Mouse (Mus musculus): ENCODE results near the gene Dnajb8. TPM values are rescaled to one million over a fixed set of nuclear protein-coding genes. Genes with fewer than 3 reads are reported as not detected.
A peak's percentile ranks its signal among the peaks of the same experiment; 100 is the strongest.

Gene Dnajb8
- not detected in 2 replicates for polyA plus RNA-seq (2015; fragmentation: Nextera tagmentation; extraction: Ambion mirVana)

GRCm38 (mm10) chr6:88221968-88222367, at the start of gene Dnajb8:
TSS of gene Dnajb8 (plus strand) at chr6:88222268.
- DNase-seq (ENCODE audit: low spot score): no peak

- no peak for DNase-seq (ENCODE audit: low spot score)
These were observed 47.9 kb upstream of the Dnajb8 start for GRCm38 (mm10) chr6:88174191-88174590.

- no peak for DNase-seq (ENCODE audit: low spot score)
These were observed 47.4 kb upstream of the Dnajb8 start for GRCm38 (mm10) chr6:88174676-88175075.

DNA sequence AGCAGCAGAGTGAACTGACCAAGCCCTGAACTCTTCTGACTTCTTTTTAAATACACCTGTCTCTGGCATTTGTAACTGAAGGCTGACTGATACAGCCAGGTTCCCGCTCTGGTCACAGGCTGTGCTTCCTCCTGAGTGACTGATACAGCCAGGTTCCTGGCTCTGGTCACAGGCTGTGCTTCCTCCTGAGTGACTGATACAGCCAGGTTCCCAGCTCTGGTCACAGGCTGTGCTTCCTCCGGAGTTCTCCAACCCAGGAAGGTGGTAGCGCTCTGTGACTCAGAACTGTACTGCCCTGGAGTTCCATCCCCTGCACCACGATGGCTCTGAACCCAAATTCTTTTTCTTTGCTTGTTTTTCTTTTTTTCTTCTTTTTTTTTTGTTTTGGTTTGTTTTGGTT, 37.4 kb upstream of the Dnajb8 start:
- DNase-seq (ENCODE audit: low spot score): no peak

GRCm38 (mm10) chr6:88188148-88188547, 33.9 kb upstream of the Dnajb8 start:
- no peak for DNase-seq (ENCODE audit: low spot score)

GRCm38 (mm10) chr6:88189312-88190042, 32.6 kb upstream of the Dnajb8 start:
- DNase-seq (ENCODE audit: low spot score): peak; percentile 65

DNA sequence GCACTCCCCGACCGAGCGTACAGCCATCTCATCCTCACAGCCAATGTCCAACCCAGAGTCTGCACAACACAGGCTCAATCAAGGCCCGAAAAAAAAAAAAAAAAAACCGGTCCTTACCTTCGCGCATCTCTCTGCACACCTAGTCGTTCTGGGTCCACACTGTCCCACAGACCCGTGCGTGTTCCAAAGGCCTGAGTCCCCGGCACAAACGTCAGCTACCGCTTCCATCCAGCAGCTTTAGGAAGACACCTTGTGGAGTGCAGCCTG, 32.1 kb upstream of the Dnajb8 start:
- no peak for DNase-seq (ENCODE audit: low spot score)

DNA sequence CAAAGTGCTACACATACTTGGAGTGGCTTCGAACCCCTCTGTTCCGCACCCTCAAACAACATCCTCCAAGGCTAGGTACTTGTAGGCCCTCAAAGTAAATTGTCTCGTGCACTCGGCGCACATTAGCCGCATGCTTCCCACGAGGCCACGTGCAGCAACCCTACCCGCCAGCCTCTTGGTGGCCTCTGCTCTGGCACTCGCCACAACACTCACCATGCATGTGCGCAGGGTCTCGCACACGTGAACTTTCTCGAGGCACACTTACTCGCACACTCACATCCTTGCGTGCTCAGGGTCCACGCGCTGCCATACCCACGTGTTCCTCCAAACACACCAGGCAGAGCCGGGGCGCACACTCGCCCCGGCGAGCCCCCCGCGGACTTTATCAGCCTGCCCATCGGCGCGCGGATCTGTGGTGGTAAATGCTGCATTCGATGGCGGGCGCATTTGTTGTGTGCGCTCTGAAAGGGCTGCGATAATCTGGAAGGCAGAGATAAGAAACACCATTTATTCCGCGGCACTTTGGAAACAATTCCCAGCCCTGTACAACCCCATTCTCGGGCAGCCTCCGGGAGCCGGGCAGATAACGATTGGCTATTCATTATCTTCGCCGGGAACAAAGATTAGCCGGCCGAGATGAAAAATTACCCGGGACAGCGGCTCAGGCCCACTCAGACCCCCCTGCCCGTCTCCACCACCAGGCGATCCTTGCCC, 31.6 kb upstream of the Dnajb8 start:
- DNase-seq (ENCODE audit: low spot score): no peak

DNA sequence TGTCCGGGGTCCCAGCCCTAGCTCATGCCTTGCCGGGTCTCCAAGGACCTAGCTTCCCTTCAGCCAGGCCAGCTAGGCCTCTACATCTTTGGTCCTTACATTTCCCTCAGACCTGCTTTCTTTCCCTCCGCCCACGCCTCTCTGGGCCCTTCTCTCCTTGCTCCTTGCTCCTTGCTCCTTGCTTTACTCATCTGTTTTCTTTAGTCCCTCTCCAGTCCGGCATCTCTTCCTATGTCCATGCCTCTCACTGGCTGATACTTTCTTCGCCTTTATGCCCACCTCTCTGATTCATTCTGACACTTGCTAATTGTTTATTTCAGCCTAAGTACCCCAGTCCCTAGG, 31.1 kb upstream of the Dnajb8 start:
- no peak for DNase-seq (ENCODE audit: low spot score)

GRCm38 (mm10) chr6:88191411-88192070, 30.5 kb upstream of the Dnajb8 start:
- no peak for DNase-seq (ENCODE audit: low spot score)

GRCm38 (mm10) chr6:88192756-88193155, 29.3 kb upstream of the Dnajb8 start:
- no peak for DNase-seq (ENCODE audit: low spot score)

DNA sequence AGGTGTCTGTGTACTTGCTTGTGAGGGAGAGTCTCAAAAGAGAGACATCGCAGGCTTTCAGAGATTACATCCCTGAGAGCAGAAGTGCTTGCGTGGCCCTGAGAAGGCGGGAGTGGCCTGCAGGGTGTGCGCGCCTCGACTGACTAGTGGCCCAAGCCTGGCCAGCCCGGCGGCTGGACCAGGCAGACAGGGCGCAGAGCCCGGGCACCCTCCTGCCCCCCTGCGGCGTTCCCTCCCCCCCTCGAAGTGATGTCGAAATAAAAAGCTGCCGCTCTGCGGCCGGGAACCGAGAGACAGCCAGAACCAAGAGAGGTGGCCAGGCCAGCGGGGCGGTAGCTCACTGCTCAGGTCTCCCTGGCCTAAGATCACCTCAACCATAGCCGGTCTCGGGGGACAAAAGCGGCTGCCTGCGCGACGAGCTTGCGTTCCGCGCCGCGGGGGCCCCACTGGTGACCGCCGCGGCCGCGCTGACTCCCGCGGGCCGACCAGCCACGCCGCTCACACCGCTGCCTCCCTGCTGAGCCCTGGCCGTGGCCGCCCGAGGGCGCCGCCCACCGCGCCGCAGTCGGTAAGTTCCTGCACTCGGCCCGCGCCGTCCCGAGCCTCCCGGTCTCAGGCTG, 28.5 kb upstream of the Dnajb8 start, which contains the start of gene Gata2:
TSS of gene Gata2 (plus strand) at position 459 of the 620 bp plus-strand sequence.
- DNase-seq (ENCODE audit: low spot score): no peak

DNA sequence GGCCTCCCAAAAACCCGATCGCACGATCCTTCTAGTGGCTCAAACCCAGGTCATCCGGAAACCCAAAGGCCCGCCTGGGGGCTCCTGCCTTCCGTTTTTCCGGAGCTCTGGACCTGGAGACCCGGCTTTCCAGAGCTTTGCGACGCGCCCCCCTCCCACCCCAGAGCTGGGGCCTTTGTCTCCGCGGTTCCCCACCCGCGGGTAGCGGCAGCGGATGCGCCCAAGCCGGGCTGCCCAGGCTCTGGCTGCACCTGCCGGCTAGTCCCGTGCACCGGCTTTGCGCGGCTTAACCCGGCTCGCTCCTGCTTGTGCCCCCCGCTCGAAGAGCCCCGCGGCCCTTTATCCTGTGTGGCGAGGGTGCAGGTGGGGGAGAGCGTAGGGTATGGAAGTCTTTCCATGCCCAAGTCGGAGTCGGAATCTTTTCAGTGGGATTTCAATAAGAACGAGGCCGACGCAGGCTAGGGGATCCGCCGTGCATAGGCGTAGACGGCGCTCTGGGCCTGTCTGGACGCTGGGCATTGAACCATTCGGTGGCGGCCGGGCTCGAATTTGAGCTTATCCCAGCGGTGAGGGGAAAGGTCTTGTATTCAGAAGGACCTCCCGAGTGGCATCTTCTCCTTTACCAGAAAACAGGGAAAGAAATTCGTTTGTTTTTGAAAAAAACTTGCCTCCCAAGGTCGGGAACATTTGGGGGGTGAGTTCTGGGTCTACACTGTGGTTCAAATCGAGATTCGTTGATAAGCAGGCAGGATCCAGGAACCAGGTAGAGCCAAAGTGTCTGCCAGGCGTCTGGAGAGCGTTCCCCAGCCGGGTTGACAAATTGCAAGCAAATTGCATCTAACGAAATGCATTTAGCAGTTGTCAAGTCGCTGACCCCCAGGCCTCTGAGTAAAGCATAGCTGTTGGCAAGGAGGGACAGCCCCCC, 27.8 kb upstream of the Dnajb8 start:
- no peak for DNase-seq (ENCODE audit: low spot score)

- DNase-seq (ENCODE audit: low spot score): no peak
These were observed 27.1 kb upstream of the Dnajb8 start for GRCm38 (mm10) chr6:88194978-88195325.

GRCm38 (mm10) chr6:88196054-88196732, 25.9 kb upstream of the Dnajb8 start:
- no peak for DNase-seq (ENCODE audit: low spot score)

- DNase-seq (ENCODE audit: low spot score): no peak
These were observed 25.2 kb upstream of the Dnajb8 start for GRCm38 (mm10) chr6:88196733-88197312.

DNA sequence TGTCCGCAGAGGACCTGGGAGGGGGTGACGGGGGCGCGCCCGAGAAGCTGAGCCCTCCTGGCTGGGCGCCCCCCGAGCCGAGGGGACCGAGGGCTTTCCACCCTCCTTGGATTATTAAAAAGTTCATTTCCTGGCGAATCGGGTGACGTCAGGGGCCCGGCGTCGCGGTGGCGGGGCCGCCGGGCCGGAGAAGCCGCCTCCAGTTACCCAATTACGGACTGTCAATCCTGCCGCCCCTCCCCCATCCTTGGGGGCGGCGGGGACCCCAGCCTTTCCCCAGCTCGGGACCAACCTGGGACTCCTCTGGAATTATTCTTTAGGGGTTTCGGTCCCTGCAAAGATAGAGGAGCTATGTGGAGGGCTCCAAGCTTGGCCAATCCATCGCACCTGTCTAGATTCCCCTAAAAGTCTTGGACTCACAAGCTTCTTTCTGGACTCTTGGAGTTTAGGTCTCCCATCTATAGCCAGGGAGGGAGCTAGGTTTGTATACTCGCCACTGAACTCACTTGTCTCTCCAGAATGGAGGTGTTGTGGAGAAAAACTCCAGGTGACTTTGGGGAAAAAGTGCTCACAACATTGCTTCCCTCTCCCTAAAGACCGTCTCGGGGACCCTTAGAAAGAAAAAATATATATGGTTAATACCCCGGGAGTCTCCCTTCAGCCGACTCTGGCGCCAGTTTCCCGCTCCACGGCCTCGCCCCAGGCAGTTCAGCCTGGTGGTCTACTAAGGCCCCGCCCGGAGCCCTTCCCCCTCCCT, 24.6 kb upstream of the Dnajb8 start:
- DNase-seq (ENCODE audit: low spot score): no peak

- DNase-seq (ENCODE audit: low spot score): no peak
These were observed 23.8 kb upstream of the Dnajb8 start for GRCm38 (mm10) chr6:88198070-88198940.

Data from thymus, postnatal 0 days (tissue).